19 mouse cellular contexts compared by ENCODE assay signal in the genomic region with DNA sequence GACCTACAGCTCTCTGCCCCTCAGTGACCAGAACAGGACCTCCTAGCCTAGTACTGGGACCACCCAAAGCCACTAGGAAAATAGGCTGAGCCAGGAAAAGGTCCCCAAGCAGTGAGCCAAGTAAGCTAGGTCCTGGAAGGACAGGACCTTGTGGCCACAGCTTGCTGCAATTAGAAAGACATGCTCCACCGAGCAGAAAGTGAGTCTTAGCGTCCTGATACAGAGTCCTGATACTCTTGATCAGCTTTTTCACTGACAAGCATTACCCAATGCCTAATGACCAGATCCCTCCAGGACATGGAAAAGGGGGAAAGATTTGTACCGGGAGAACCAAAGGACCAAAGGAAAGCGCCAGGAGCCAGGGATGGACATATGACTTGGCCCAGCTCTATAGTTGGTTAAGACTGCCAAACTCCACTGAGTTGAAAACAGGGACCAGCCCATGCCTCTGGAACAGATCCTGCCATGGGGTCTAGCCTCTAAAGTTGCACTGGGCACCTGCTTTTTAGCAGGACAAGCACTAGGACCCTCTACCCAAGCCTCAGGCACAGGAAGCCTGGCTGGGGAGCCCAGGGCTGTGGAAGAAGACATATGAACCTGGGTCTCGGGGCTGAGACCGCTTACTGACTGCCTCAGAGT. TPM values are rescaled to one million over a fixed set of nuclear protein-coding genes. Genes with fewer than 3 reads are reported as not detected.
DNase-seq lines count a peak whose midpoint lies in the region; ATAC-seq and TF ChIP-seq lines count a peak whose summit lies in the region.
"Had no signal": no experiment of that assay in that cellular context is flagged by ENCODE, and none has a peak within 500 bp of the region (broad histone marks: within the 10 kb centered on the region; RNA-seq: fewer than 3 reads in every experiment).

No protein-coding gene starts in this region.

- H3K4me2 ChIP-seq in embryonic facial prominence, embryonic 14.5 days (ENCODE audit: low read depth, low read length) = no peak overlapping the region
- no peak overlapping the region for H3K4me2 ChIP-seq in kidney, postnatal 0 days (ENCODE audit: low read length)
- H3K4me2 ChIP-seq: forebrain, embryonic 15.5 days; hindbrain, embryonic 13.5 days; liver, embryonic 12.5 days; lung, embryonic 14.5 days; midbrain, embryonic 11.5 days; neural tube, embryonic 13.5 days had no signal

- H3K9ac ChIP-seq in embryonic facial prominence, embryonic 14.5 days (ENCODE audit: low read depth, low read length) = no peak overlapping the region
- no peak overlapping the region for H3K9ac ChIP-seq in kidney, postnatal 0 days (ENCODE audit: low read depth, low read length)
- H3K9ac ChIP-seq: forebrain, embryonic 15.5 days; hindbrain, embryonic 13.5 days; liver, embryonic 12.5 days; lung, embryonic 14.5 days; neural tube, embryonic 13.5 days had no signal

- H3K27ac ChIP-seq in gastrocnemius, adult 2 months = peak overlapping the region; percentile 72
- H3K27ac ChIP-seq in embryonic facial prominence, embryonic 14.5 days (replicated peaks; ENCODE audit: low read depth, low read length) = 0 out of 2 replicates have a peak overlapping the region, but pooled peaks have one; percentile 42
- peak overlapping the region; percentile 25; the same call in 1 of the 2 replicates for H3K27ac ChIP-seq in kidney, postnatal 0 days
- H3K27ac ChIP-seq: forebrain, embryonic 15.5 days; hindbrain, embryonic 13.5 days; liver, embryonic 12.5 days; neural tube, embryonic 13.5 days had no signal

- no peak for TF ChIP-seq CTCF in gastrocnemius, adult 2 months (IDR thresholded peaks at IDR 0.05)
- no peak for TF ChIP-seq CTCF in kidney, postnatal 0 days (IDR thresholded peaks at IDR 0.05; ENCODE audit: low read depth)

- H3K9me3 ChIP-seq in embryonic facial prominence, embryonic 14.5 days (ENCODE audit: control insufficient read depth, low read length) = no peaks in the 10 kb centered on the region
- H3K9me3 ChIP-seq in kidney, postnatal 0 days (replicated peaks; ENCODE audit: low read length) = no peaks in the 10 kb centered on the region
- H3K9me3 ChIP-seq: forebrain, embryonic 15.5 days; hindbrain, embryonic 13.5 days; liver, embryonic 12.5 days; neural tube, embryonic 13.5 days had no signal

- H3K27me3 ChIP-seq in embryonic facial prominence, embryonic 14.5 days (replicated peaks; ENCODE audit: control insufficient read depth, insufficient read depth, low read length) = no peaks in the 10 kb centered on the region
- H3K27me3 ChIP-seq in kidney, postnatal 0 days (ENCODE audit: insufficient read depth, low read length) = no peaks in the 10 kb centered on the region
- H3K27me3 ChIP-seq: forebrain, embryonic 15.5 days; hindbrain, embryonic 13.5 days; liver, embryonic 12.5 days; neural tube, embryonic 13.5 days had no signal

- 59% methylated on average over 6 of the region's 6 CpGs for WGBS in embryonic facial prominence, embryonic 14.5 days
- 53% methylated on average over 6 of the region's 6 CpGs for WGBS in kidney, postnatal 0 days

- no peaks in the 10 kb centered on the region for H3K36me3 ChIP-seq in embryonic facial prominence, embryonic 14.5 days (ENCODE audit: control insufficient read depth, insufficient read depth, low read length)
- H3K36me3 ChIP-seq in kidney, postnatal 0 days (ENCODE audit: insufficient read depth, low read length) = no peaks in the 10 kb centered on the region
- H3K36me3 ChIP-seq: forebrain, embryonic 15.5 days; liver, embryonic 12.5 days had no signal

- peak; percentile 39 for DNase-seq in gastrocnemius, adult 2 months
- DNase-seq in gastrocnemius, adult 18-20 months (ENCODE audit: low spot score) = no peak
- DNase-seq in kidney, adult 8-10 months = peak; percentile 38 to 46
- no peak for DNase-seq in kidney, postnatal 10 days
- DNase-seq in embryonic facial prominence, embryonic 14.5 days (ENCODE audit: low spot score) = no peak
- no peak for DNase-seq in kidney, postnatal 0 days (ENCODE audit: low spot score)
- DNase-seq in ovary, postnatal 14 days (ENCODE audit: low spot score) = no peak
- DNase-seq: adrenal gland, adult 8-10 months; embryo, embryonic 11 days; lung, embryonic 14.5 days; lung, postnatal 4 days; thymus, postnatal 36 days had no signal

- H3K4me3 ChIP-seq in gastrocnemius, adult 2 months = peak overlapping the region; percentile 13; the same call in 1 of the 2 replicates
- no peak overlapping the region for H3K4me3 ChIP-seq in embryonic facial prominence, embryonic 14.5 days (ENCODE audit: low read depth, low read length)
- H3K4me3 ChIP-seq in kidney, postnatal 0 days (replicated peaks; ENCODE audit: low read depth, low read length) = no peak overlapping the region
- H3K4me3 ChIP-seq: erythroblast, embryonic 14.5 days; forebrain, embryonic 15.5 days; hindbrain, embryonic 13.5 days; liver, embryonic 12.5 days; neural tube, embryonic 13.5 days had no signal

- ATAC-seq in embryonic facial prominence, embryonic 14.5 days (ENCODE audit: low read depth) = no peak
- no peak for ATAC-seq in kidney, postnatal 0 days (replicated peaks; ENCODE audit: low FRiP score, low read depth)
- ATAC-seq: forebrain, embryonic 15.5 days; intestine, embryonic 16.5 days; liver, embryonic 12.5 days had no signal

- H3K4me1 ChIP-seq in embryonic facial prominence, embryonic 14.5 days (ENCODE audit: control insufficient read depth, insufficient read depth, low read length) = peaks cover 4% of the 10 kb centered on the region; the same call in 1 of the 2 replicates
- H3K4me1 ChIP-seq in kidney, postnatal 0 days (replicated peaks; ENCODE audit: insufficient read depth, low read length) = peaks cover 7% of the 10 kb centered on the region; the same call in 1 of the 2 replicates
- H3K4me1 ChIP-seq: forebrain, embryonic 15.5 days; liver, embryonic 12.5 days had no signal

- intact Hi-C loops in gastrocnemius, adult 2 months (cut with DNase I) = no loop called here

RNA-seq across cellular contexts. Expression of gene Agpat3, which starts 17.2 kb away (rescaled TPM):
- total RNA-seq in gastrocnemius, adult 2 months (2021) = 100 to 1,000 TPM; 108 to 135 TPM
- 100 to 1,000 TPM; 115 to 118 TPM for total RNA-seq in gastrocnemius, adult 18-20 months (2021)
- polyA plus RNA-seq in embryonic facial prominence, embryonic 14.5 days (2014; fragmentation: Nextera tagmentation; extraction: Ambion mirVana) = 83.2 and 86.1 TPM in 2 replicates
- polyA plus RNA-seq in kidney, postnatal 0 days (2015; fragmentation: Nextera tagmentation; extraction: Ambion mirVana) = 140 and 144 TPM in 2 replicates

Comparison
In these comparisons a context has a peak if more than half of its experiments do, and no peak if none do; other contexts are left out.
1. DNase-seq: peak in gastrocnemius, adult 2 months (single experiment) and kidney, adult 8-10 months (2 of 2); none in gastrocnemius, adult 18-20 months (single experiment), kidney, postnatal 10 days (single experiment), embryonic facial prominence, embryonic 14.5 days (single experiment), kidney, postnatal 0 days (single experiment) and ovary, postnatal 14 days (single experiment).
2. Peak in every context shown above with its lines, with median percentiles within 50 percentile points of each other: H3K27ac ChIP-seq.